Mouse (Mus musculus) adipocyte (in vitro differentiated cells): ENCODE measurements around the gene Tmub2.

Experiments used
- DNase-seq: peaks from one replicate; pipeline ENCODE4 v3.0.0-alpha.2; 2016; ENCODE audit warnings: low spot score

Tmub2 gene

DNA sequence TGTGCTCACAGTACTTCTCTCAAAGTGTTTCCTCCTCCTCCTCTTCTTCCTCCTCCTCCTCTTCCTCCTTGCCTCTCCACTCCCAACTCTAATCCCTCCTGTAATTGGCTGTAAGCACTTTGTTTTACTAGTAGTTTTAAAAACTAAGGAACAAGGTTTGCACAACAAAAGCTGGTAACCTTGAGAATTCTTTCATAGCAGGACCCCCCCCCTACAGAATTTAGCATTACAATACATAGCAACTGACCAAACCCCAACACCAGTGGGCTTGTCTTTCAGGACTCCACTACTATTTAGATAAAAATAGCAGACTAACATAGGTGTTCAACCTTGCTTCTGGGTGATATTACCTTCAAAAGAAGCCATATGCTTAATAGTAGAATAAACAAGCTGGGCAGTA, 44.8 kb downstream of the Tmub2 start:
- no peak for DNase-seq

- DNase-seq = no peak
These were observed 45.3 kb downstream of the Tmub2 start for GRCm38 (mm10) chr11:102330039-102330438.

DNA sequence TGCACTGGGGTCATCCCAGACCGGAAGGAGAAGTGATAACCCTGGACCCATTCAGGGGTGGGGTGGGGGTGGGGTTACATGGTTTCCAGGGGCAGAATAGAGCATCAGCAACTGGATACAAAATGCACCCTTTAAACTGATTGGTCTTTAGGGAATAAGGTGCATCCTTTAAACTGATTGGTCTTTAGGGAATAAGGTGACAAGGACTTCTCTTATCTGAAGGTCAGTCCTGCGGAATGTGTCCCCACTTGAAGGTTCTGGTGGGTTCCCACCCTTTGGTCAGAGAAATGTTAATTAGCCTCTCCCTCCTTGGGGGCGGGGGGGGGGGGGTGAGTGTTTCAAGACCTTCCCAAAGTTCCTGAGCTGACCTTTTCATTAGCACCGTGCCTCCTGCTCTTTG, 47.1 kb downstream of the Tmub2 start:
- no peak for DNase-seq

GRCm38 (mm10) chr11:102333061-102333460, 48.3 kb downstream of the Tmub2 start:
- no peak for DNase-seq

DNA sequence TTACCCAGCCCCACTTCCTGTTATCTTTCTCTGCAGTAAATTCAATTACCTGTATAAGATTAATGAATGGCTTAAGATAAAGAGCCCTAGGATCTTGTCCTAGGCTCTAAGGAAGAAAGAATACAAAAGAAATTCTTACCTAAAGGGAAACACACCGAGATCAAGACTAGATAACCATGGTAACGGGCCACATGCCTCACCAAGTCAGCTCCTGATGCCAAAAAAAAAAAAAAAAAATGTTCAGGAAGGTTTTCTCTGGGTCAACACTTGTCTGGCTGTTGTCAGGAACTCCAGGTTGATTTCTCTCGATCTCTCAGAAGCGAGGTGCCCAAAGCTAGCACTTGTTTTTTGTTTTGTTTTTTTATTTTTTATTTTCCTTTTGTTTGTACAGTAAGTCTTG, 49.3 kb downstream of the Tmub2 start:
- DNase-seq = no peak

DNA sequence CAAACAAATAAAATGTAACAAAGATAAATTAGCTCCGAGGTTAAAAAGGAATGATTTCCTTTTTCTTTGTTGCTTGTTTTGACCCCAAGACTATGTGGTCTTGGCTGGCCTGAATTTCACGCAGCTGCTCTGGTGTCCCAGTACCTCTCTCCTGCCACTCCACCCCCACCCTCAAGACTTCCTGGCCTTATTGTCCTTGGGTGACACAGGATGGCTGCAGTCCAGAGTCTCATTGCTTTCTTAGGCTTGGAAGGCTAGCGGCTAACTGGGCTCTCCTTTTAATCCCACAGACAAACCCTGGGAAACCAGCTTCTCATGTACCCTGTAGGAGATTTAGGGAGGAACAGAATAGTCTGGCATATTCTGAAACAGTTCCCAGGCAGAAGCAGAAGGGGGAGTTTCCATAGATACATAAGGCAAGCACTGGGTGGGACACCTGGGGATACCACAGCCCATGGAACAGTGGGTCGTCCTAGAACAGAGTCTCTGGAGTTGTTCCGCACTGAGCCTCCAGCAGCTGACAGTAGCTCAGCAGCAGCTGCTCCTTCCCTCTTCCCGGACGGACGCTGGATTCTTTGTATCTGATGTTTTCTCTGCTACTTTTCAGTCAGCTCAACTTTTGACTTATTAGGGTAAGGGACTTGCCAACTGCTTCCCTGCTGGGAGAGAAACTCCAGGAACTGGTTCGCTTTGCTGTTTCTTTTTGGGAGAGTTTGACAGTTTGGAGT, 50.4 kb downstream of the Tmub2 start:
- peak; percentile 78 for DNase-seq

- peak; percentile 55 for DNase-seq
These were observed 51.5 kb downstream of the Tmub2 start for GRCm38 (mm10) chr11:102336191-102336590.

- no peak for DNase-seq
These were observed 53.2 kb downstream of the Tmub2 start for GRCm38 (mm10) chr11:102337921-102338320.

- DNase-seq = peak; percentile 98
These were observed 53.8 kb downstream of the Tmub2 start for GRCm38 (mm10) chr11:102338561-102338960.
